Mouse (Mus musculus): ENCODE data around the gene Arid1a. TPM values are rescaled to one million over a fixed set of nuclear protein-coding genes. Genes with fewer than 3 reads are reported as not detected.
"Not testable (repeated sequence)": the region's sequence is repeated elsewhere in the genome, so short reads cannot be mapped to it uniquely, and the experiment has no call there.

Arid1a gene
- polyA plus RNA-seq, 1 experiment from 2014 or later, result 28.1 TPM

DNA sequence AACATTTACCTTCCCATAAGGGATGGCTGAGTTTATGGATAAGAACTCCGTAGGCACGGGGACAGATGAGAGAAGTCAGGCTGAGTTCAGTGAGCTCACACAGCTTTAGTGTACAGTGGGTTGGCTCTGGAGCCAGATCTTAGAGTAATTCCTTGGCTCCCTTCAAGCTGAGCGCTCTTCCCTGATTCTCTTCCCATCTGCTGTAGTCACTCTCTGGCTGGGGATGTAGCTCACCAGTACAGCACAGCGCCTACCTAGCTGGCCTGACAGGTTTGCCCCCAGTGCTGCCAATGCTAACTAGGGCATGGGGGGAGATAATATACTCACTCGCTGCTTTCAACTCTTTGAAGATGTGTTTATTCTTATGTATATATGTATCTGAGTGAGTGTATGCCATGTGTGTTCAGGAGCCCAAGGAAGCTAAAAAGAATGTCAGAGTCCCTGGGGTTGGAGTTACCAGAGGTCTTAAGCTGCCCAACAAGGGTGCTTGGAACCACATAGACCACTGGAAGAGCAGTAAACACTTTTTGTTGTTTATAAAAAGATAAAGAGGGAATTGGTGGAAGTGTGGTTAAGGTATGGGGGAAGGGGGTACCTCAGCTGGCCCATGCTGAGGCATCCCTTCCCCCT is 98.6 kb downstream of the Arid1a start:
- no peak for ATAC-seq (ENCODE audit: insufficient number of reproducible peaks, insufficient read depth, low FRiP score, low read depth)
- H3K9ac ChIP-seq (ENCODE audit: low read length), result no peak overlapping the region
- 69% methylated on average over 5 of the region's 5 CpGs for WGBS

DNA sequence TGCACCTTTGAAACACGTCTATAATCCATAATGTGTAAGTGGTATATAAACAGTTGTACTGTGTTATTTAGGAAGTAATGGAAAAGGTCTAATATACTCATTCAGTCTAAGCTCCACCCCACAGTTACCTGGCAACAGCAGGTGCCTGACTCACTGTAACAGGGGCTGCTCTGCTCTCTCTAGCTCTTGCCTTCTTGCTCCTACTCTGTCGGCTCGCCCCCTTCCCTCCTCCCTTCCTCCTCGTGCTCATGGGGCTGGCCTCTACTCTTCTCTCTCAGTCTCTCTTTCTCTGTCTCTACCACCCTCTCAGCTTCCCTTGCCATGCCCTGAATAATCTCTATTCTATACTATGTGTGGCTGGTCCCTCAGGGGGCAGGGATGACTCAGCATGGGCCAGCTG is 99.6 kb downstream of the Arid1a start:
- ATAC-seq (ENCODE audit: insufficient number of reproducible peaks, insufficient read depth, low FRiP score, low read depth), result no peak
- Histone ChIP-seq H3K4me3 (ENCODE audit: control insufficient read depth in 1 of 2, insufficient read depth in 1 of 2, low read depth in 1 of 2, low read length in 2 of 2) (no peak overlapping the region), H3K27me3 (ENCODE audit: control insufficient read depth, insufficient read depth, low read length) (no peaks in the 10 kb centered on the region), H3K4me1 (ENCODE audit: control insufficient read depth in 2 of 2, insufficient read depth in 2 of 2, low read length in 2 of 2) (peaks cover 14 to 20% of the 10 kb centered on the region in 2 experiments), H3K4me2 (ENCODE audit: low read length) (no peak overlapping the region), H3K9ac (ENCODE audit: low read length) (no peak overlapping the region), H3K9me3 (ENCODE audit: control insufficient read depth, low read length) (no peaks in the 10 kb centered on the region), H3K27ac (replicated peaks in 1 of 2; ENCODE audit: control insufficient read depth in 1 of 2, insufficient read depth in 1 of 2, low read depth in 2 of 2, low read length in 2 of 2) (no peak overlapping the region), H3K36me3 (ENCODE audit: control insufficient read depth, insufficient read depth, low read length) (peaks cover 3% of the 10 kb centered on the region)
- WGBS, result 29% methylated on average over 4 of the region's 4 CpGs

More for the DNA sequence above, 98.6 kb downstream of the Arid1a start:
- H3K36me3 ChIP-seq (ENCODE audit: control insufficient read depth, insufficient read depth, low read length), result peaks cover 11% of the 10 kb centered on the region
- H3K4me2 ChIP-seq (ENCODE audit: low read length), result no peak overlapping the region
- peaks cover 14 to 20% of the 10 kb centered on the region in 2 experiments for H3K4me1 ChIP-seq (ENCODE audit: control insufficient read depth in 2 of 2, insufficient read depth in 2 of 2, low read length in 2 of 2)
- H3K27ac ChIP-seq (replicated peaks in 1 of 2; ENCODE audit: control insufficient read depth in 1 of 2, insufficient read depth in 1 of 2, low read depth in 2 of 2, low read length in 2 of 2), result no peak overlapping the region
- no peaks in the 10 kb centered on the region for H3K9me3 ChIP-seq (ENCODE audit: control insufficient read depth, low read length)
- no peak overlapping the region for H3K4me3 ChIP-seq (ENCODE audit: control insufficient read depth in 1 of 2, insufficient read depth in 1 of 2, low read depth in 1 of 2, low read length in 2 of 2)
- H3K27me3 ChIP-seq (ENCODE audit: control insufficient read depth, insufficient read depth, low read length), result no peaks in the 10 kb centered on the region

DNA sequence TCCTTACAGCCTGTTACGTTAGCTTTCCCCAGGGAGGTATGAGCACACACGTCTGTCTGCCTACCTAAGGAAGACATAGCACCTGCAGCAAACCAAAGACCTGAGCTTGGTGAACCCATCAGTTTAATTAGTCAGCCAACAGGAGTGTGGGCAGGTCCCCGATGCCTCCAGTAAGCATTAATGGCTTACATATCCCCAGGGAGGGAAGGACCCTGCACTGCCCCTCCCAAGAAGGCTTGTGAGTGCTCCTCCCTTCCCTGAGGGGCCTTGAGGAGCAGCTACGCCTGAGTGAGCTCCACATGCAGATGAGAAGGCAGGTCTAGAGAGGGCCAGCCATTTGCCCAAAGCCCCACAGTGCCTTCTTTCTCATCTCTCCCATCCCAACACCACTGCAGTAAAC is 100.3 kb downstream of the Arid1a start:
- Histone ChIP-seq H3K4me2 (ENCODE audit: low read length) (no peak overlapping the region), H3K9me3 (ENCODE audit: control insufficient read depth, low read length) (no peaks in the 10 kb centered on the region), H3K9ac (ENCODE audit: low read length) (no peak overlapping the region), H3K36me3 (ENCODE audit: control insufficient read depth, insufficient read depth, low read length) (no peaks in the 10 kb centered on the region), H3K4me3 (ENCODE audit: control insufficient read depth in 1 of 2, insufficient read depth in 1 of 2, low read depth in 1 of 2, low read length in 2 of 2) (no peak overlapping the region), H3K4me1 (ENCODE audit: control insufficient read depth in 2 of 2, insufficient read depth in 2 of 2, low read length in 2 of 2) (peaks cover 14 to 23% of the 10 kb centered on the region in 2 experiments), H3K27ac (replicated peaks in 1 of 2; ENCODE audit: control insufficient read depth in 1 of 2, insufficient read depth in 1 of 2, low read depth in 2 of 2, low read length in 2 of 2) (no peak overlapping the region), H3K27me3 (ENCODE audit: control insufficient read depth, insufficient read depth, low read length) (no peaks in the 10 kb centered on the region)
- ATAC-seq (ENCODE audit: insufficient number of reproducible peaks, insufficient read depth, low FRiP score, low read depth), result no peak
- WGBS, result 64% methylated on average over 4 of the region's 4 CpGs

DNA sequence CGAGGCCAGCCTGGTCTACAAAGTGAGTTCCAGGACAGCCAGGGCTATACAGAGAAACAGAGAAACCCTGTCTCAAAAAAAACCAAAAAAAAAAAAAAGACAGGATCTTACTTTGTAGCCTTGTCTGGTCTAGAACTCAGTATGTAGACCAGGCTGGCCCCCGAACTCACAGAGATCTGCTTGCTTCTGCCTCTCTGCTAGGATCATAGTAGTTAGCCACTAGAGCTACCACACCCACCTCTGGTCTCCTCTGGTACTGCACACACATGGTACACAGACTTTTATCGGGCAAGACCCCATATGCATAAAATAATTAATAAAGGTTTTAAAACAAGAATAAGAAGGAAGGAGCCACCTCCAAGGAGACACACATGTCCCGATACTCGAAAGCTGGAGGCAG is 102.5 kb downstream of the Arid1a start:
- not testable (repeated sequence) for H3K27me3 ChIP-seq (ENCODE audit: control insufficient read depth, insufficient read depth, low read length); H3K4me3 ChIP-seq (ENCODE audit: control insufficient read depth in 1 of 2, insufficient read depth in 1 of 2, low read depth in 1 of 2, low read length in 2 of 2); H3K27ac ChIP-seq (replicated peaks in 1 of 2; ENCODE audit: control insufficient read depth in 1 of 2, insufficient read depth in 1 of 2, low read depth in 2 of 2, low read length in 2 of 2); H3K9me3 ChIP-seq (ENCODE audit: control insufficient read depth, low read length); H3K4me1 ChIP-seq (ENCODE audit: control insufficient read depth in 2 of 2, insufficient read depth in 2 of 2, low read length in 2 of 2); H3K4me2 ChIP-seq (ENCODE audit: low read length); H3K36me3 ChIP-seq (ENCODE audit: control insufficient read depth, insufficient read depth, low read length); H3K9ac ChIP-seq (ENCODE audit: low read length); ATAC-seq (ENCODE audit: insufficient number of reproducible peaks, insufficient read depth, low FRiP score, low read depth)
- WGBS, result 91% methylated on average over 5 of the region's 5 CpGs

DNA sequence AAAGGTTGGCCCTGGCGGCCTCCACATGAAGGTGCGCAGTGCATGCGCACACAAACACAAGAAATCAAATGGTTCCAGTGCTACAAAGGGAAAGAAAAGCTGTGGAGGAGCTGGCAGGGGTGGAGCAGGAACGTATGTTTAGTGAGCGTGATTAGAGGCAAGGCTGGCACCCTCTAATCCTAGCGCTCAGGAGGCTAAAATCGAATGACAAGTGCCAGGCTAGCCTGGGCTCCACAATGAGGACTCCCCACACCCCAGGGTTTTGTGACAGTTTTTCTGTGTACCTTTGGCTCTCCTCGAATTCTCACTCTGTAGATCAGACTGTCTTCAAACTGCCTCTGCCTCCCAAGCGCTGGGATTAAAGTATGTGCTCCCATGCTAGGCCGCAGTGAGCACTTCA is 103.8 kb downstream of the Arid1a start:
- Histone ChIP-seq H3K4me3 (ENCODE audit: control insufficient read depth in 1 of 2, insufficient read depth in 1 of 2, low read depth in 1 of 2, low read length in 2 of 2) (no peak overlapping the region), H3K4me2 (ENCODE audit: low read length) (no peak overlapping the region), H3K9ac (ENCODE audit: low read length) (no peak overlapping the region), H3K27ac (replicated peaks in 1 of 2; ENCODE audit: control insufficient read depth in 1 of 2, insufficient read depth in 1 of 2, low read depth in 2 of 2, low read length in 2 of 2) (no peak overlapping the region), H3K27me3 (ENCODE audit: control insufficient read depth, insufficient read depth, low read length) (no peaks in the 10 kb centered on the region), H3K36me3 (ENCODE audit: control insufficient read depth, insufficient read depth, low read length) (no peaks in the 10 kb centered on the region), H3K4me1 (ENCODE audit: control insufficient read depth in 2 of 2, insufficient read depth in 2 of 2, low read length in 2 of 2) (0 out of 4 replicates have a peak, but pooled peaks cover 0 to 4% of the 10 kb centered on the region in 2 experiments), H3K9me3 (ENCODE audit: control insufficient read depth, low read length) (no peaks in the 10 kb centered on the region)
- no peak for ATAC-seq (ENCODE audit: insufficient number of reproducible peaks, insufficient read depth, low FRiP score, low read depth)
- WGBS, result 74% methylated on average over 10 of the region's 10 CpGs

DNA sequence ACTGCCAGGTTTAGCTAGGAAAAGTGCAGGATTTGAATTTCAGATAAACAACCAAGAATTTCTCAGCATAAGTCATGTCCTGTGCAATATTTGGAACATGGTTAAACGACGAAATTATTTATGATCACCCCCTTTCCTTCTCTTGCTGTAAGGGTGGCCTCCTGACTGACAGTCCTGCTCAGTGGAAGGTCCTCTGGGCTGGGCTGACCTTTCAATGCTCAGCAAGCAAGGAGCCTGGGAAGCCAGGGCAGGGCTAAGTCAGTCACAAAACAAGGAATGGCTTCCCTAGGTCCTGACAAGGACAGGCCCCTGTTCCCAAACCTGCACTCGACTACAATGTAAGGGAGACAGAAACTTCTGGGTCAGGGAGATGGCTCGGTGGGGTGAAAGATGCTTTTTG is 104.6 kb downstream of the Arid1a start:
- H3K4me1 ChIP-seq (ENCODE audit: control insufficient read depth in 2 of 2, insufficient read depth in 2 of 2, low read length in 2 of 2), result 0 out of 4 replicates have a peak, but pooled peaks cover 0 to 4% of the 10 kb centered on the region in 2 experiments
- H3K27me3 ChIP-seq (ENCODE audit: control insufficient read depth, insufficient read depth, low read length), result no peaks in the 10 kb centered on the region
- WGBS, result 58% methylated on average over 4 of the region's 4 CpGs
- no peak overlapping the region for H3K9ac ChIP-seq (ENCODE audit: low read length)
- ATAC-seq (ENCODE audit: insufficient number of reproducible peaks, insufficient read depth, low FRiP score, low read depth), result no peak
- no peak overlapping the region for H3K27ac ChIP-seq (replicated peaks in 1 of 2; ENCODE audit: control insufficient read depth in 1 of 2, insufficient read depth in 1 of 2, low read depth in 2 of 2, low read length in 2 of 2)
- H3K4me3 ChIP-seq (ENCODE audit: control insufficient read depth in 1 of 2, insufficient read depth in 1 of 2, low read depth in 1 of 2, low read length in 2 of 2), result no peak overlapping the region
- no peak overlapping the region for H3K4me2 ChIP-seq (ENCODE audit: low read length)
- H3K9me3 ChIP-seq (ENCODE audit: control insufficient read depth, low read length), result no peaks in the 10 kb centered on the region
- no peaks in the 10 kb centered on the region for H3K36me3 ChIP-seq (ENCODE audit: control insufficient read depth, insufficient read depth, low read length)

DNA sequence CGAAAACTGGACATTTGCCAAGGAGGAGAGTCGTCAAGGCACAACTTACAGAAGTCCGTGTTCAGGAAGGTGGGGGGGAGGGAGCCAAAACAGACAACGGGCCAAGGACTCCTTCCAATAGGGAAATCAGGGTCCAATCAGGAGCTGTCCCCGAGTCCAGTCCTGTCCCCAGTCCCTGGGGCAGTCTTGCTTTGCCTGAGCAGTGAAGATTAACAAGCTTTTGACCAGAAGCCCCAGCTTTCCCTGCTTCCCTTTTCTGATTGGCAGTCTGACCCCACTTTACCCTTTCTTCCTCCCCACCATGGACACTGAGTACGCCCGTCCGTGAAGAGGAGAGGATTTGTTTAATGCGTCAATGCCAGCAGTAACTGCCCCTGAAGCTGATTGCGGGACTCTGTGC is 105.1 kb downstream of the Arid1a start:
- Histone ChIP-seq H3K4me1 (ENCODE audit: control insufficient read depth in 2 of 2, insufficient read depth in 2 of 2, low read length in 2 of 2) (0 out of 4 replicates have a peak, but pooled peaks cover 0 to 4% of the 10 kb centered on the region in 2 experiments), H3K4me3 (ENCODE audit: control insufficient read depth in 1 of 2, insufficient read depth in 1 of 2, low read depth in 1 of 2, low read length in 2 of 2) (no peak overlapping the region), H3K9me3 (ENCODE audit: control insufficient read depth, low read length) (no peaks in the 10 kb centered on the region), H3K27me3 (ENCODE audit: control insufficient read depth, insufficient read depth, low read length) (no peaks in the 10 kb centered on the region), H3K36me3 (ENCODE audit: control insufficient read depth, insufficient read depth, low read length) (no peaks in the 10 kb centered on the region), H3K9ac (ENCODE audit: low read length) (no peak overlapping the region), H3K4me2 (ENCODE audit: low read length) (no peak overlapping the region), H3K27ac (replicated peaks in 1 of 2; ENCODE audit: control insufficient read depth in 1 of 2, insufficient read depth in 1 of 2, low read depth in 2 of 2, low read length in 2 of 2) (no peak overlapping the region)
- WGBS, result 48% methylated on average over 10 of the region's 10 CpGs
- ATAC-seq (ENCODE audit: insufficient number of reproducible peaks, insufficient read depth, low FRiP score, low read depth), result no peak

Data from heart, embryonic 14.5 days (tissue).